Mouse (Mus musculus): Measurements from ENCODE around the gene Mmaa.

- TF ChIP-seq POLR2A (IDR thresholded peaks at IDR 0.05; ENCODE audit: borderline replicate concordance, control insufficient read depth, low read depth, low read length) (no peak), CTCF (IDR thresholded peaks at IDR 0.05; ENCODE audit: control insufficient read depth, insufficient read depth, low read length) (no peak)
Observed at GRCm38 (mm10) chr8:79295276-79296105, 754 bp upstream of the Mmaa start.
